Mouse (Mus musculus): ENCODE measurements around the gene Sergef.

GRCm38 (mm10) chr7:46609317-46609716 lies 30.3 kb downstream of the Sergef start:
- TF ChIP-seq CTCF (IDR thresholded peaks at IDR 0.05; ENCODE audit: low read depth, low read length) (no peak), GATA1 (IDR thresholded peaks at IDR 0.05; ENCODE audit: borderline replicate concordance, low read length) (no peak), TAL1 (conservative IDR thresholded peaks at IDR 0.05; ENCODE audit: low read depth, low read length) (no peak)

Measured in G1E (cell line).